Mouse (Mus musculus) midbrain, embryonic 11.5 days (tissue): ENCODE data around the gene Lysmd2. TPM values are rescaled to one million over a fixed set of nuclear protein-coding genes. Genes with fewer than 3 reads are reported as not detected.
"Not testable (repeated sequence)": the region's sequence is repeated elsewhere in the genome, so short reads cannot be mapped to it uniquely, and the experiment has no call there.

ENCODE experiments used
- ATAC-seq: fragments of 200-750 bp; cut with Nextera tagmentation; 2 replicates; pipeline ENCODE4 v1.8.0; 2017; ENCODE audit warnings: moderate TSS enrichment, moderate library complexity; ENCODE audit not compliant: low FRiP score
- DNase-seq: peaks from one replicate; pipeline ENCODE4 v3.0.0; 2015; ENCODE audit warnings: low spot score; ENCODE audit errors: missing footprints
- H3K27ac ChIP-seq: fragments of 300-500 bp; sonication (generic); 2 replicates; pipeline ENCODE4 v1.5.1; 2014; ENCODE audit warnings: low read depth, low read length
- H3K27me3 ChIP-seq: fragments of 300-500 bp; sonication (generic); 2 replicates; pipeline ENCODE4 v1.6.1; 2014; ENCODE audit warnings: mild to moderate bottlenecking, low read length, moderate library complexity, mixed read lengths; ENCODE audit not compliant: control insufficient read depth, insufficient read depth
- H3K36me3 ChIP-seq: fragments of 300-500 bp; sonication (generic); 2 replicates; pipeline ENCODE4 v1.6.1; 2014; ENCODE audit warnings: mild to moderate bottlenecking, low read length, moderate library complexity, mixed read lengths; ENCODE audit not compliant: control insufficient read depth, insufficient read depth
- H3K4me1 ChIP-seq: fragments of 300-500 bp; sonication (generic); 2 replicates; pipeline ENCODE4 v1.6.1; 2014; ENCODE audit warnings: low read length; ENCODE audit not compliant: control insufficient read depth, insufficient read depth
- H3K4me2 ChIP-seq: fragments of 300-500 bp; sonication (generic); 2 replicates; pipeline ENCODE4 v1.6.1; 2014; ENCODE audit warnings: mild to moderate bottlenecking, moderate library complexity
- H3K4me3 ChIP-seq: fragments of 300-500 bp; sonication (generic); 2 replicates; pipeline ENCODE4 v1.5.1; 2014; ENCODE audit warnings: low read depth, low read length
- H3K9ac ChIP-seq: fragments of 300-500 bp; sonication (generic); 2 replicates; pipeline ENCODE4 v1.6.1; 2014; ENCODE audit warnings: low read length
- H3K9me3 ChIP-seq: fragments of 300-500 bp; sonication (generic); 2 replicates; pipeline ENCODE4 v1.6.1; 2016; ENCODE audit warnings: low read length; ENCODE audit not compliant: control insufficient read depth
- WGBS: fragments of 180-500 bp; shearing (Covaris S2); extraction: QIAGEN DNeasy Blood & Tissue Kit; methylation state at CpG from one replicate; pipeline ENCODE4 v1.1.7; 2014; 5-methylcytosine and 5-hydroxymethylcytosine counted together
- polyA plus RNA-seq: library from polyadenylated mRNA; unstranded; fragments of >200 nt; fragmentation: Nextera tagmentation; extraction: Ambion mirVana; gene quantifications from 2 replicates; pipeline ENCODE4 v1.2.1, GENCODE M21; 2014

Gene Lysmd2
- polyA plus RNA-seq, 1 experiment from 2014 or later: 14.8 TPM

GRCm38 (mm10) chr9:75619761-75620160 lies 5.8 kb upstream of the Lysmd2 start:
- H3K36me3 ChIP-seq, H3K4me2 ChIP-seq, H3K27me3 ChIP-seq, ATAC-seq, H3K27ac ChIP-seq, H3K9me3 ChIP-seq, DNase-seq, H3K4me3 ChIP-seq, H3K9ac ChIP-seq, H3K4me1 ChIP-seq: not testable (repeated sequence)
- WGBS: 85% methylated on average over 2 of the region's 2 CpGs

- Histone ChIP-seq H3K27me3 (peaks cover 2% of the 10 kb centered on the region; the same call in 1 of the 2 replicates), H3K4me2 (no peak overlapping the region), H3K27ac (no peak overlapping the region), H3K4me1 (peaks cover 4% of the 10 kb centered on the region), H3K9me3 (no peaks in the 10 kb centered on the region), H3K9ac (no peak overlapping the region), H3K36me3 (no peaks in the 10 kb centered on the region), H3K4me3 (no peak overlapping the region)
- DNase-seq: no peak
- WGBS: 89% methylated on average over 3 of the region's 3 CpGs
- no peak for ATAC-seq
These were observed 4.1 kb upstream of the Lysmd2 start for GRCm38 (mm10) chr9:75621428-75621827.

DNA sequence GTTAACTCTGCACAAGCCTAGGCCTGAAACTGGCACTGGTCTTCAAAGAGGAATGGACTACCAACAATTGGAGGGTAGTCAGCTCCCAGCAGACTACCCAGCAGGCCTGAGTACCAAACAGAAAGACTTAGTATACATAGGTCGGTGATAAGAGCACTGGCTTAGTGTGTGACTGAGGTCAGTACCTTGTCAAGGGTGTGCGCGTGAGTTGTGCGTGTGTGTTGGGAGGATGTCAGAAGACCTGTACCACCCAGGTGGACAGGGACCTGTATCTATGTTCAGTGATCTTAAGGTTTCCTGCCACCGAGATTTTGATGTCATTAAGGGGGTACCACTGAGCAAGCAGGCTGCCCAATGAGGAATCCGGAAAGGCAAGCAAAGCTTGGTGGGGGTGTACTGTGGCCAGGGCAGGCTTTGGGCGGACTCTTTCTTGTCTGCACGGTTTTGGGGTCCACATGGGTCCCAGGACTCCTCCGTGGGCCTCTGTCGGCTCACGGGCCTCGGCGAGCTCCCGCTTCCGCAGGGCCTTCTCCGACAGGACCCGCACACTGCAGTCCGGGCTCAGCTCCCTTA lies 472 bp upstream of the Lysmd2 start:
- ATAC-seq: peak; percentile 47
- peaks cover 5% of the 10 kb centered on the region for H3K4me1 ChIP-seq
- no peaks in the 10 kb centered on the region for H3K9me3 ChIP-seq
- peak overlapping the region; percentile 72 for H3K4me3 ChIP-seq
- peaks cover 2% of the 10 kb centered on the region; the same call in 1 of the 2 replicates for H3K27me3 ChIP-seq
- H3K27ac ChIP-seq: peak overlapping the region; percentile 57
- no peaks in the 10 kb centered on the region for H3K36me3 ChIP-seq
- H3K9ac ChIP-seq: peak overlapping the region; percentile 89
- peak; percentile 95 for DNase-seq
- 16% methylated on average over 18 of the region's 18 CpGs for WGBS
- H3K4me2 ChIP-seq: peak overlapping the region; percentile 92

DNA sequence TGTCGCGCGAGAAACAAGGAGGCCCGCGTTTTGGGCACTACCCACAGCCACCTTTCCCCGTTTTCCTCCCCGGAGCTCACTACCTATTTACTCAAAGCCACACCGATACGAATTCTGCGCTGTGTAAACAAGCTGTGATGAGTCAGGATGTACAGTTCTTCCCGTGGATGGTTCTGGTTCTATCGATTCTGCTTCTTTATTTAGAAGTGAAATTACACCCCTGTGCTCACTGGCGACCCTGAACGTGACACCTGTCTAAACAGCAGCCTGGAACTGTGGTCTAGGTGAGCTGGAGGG lies 715 bp downstream of the Lysmd2 start:
- H3K9me3 ChIP-seq: no peaks in the 10 kb centered on the region
- peaks cover 2% of the 10 kb centered on the region; the same call in 1 of the 2 replicates for H3K27me3 ChIP-seq
- peaks cover 5% of the 10 kb centered on the region for H3K4me1 ChIP-seq
- peak overlapping the region; percentile 72 for H3K4me3 ChIP-seq
- 1% methylated on average over 14 of the region's 14 CpGs for WGBS
- peak overlapping the region; percentile 92 for H3K4me2 ChIP-seq
- H3K27ac ChIP-seq: peak overlapping the region; percentile 57; the same call in 1 of the 2 replicates
- peak overlapping the region; percentile 89 for H3K9ac ChIP-seq
- DNase-seq (no peak), ATAC-seq (no peak)
- no peaks in the 10 kb centered on the region for H3K36me3 ChIP-seq

DNA sequence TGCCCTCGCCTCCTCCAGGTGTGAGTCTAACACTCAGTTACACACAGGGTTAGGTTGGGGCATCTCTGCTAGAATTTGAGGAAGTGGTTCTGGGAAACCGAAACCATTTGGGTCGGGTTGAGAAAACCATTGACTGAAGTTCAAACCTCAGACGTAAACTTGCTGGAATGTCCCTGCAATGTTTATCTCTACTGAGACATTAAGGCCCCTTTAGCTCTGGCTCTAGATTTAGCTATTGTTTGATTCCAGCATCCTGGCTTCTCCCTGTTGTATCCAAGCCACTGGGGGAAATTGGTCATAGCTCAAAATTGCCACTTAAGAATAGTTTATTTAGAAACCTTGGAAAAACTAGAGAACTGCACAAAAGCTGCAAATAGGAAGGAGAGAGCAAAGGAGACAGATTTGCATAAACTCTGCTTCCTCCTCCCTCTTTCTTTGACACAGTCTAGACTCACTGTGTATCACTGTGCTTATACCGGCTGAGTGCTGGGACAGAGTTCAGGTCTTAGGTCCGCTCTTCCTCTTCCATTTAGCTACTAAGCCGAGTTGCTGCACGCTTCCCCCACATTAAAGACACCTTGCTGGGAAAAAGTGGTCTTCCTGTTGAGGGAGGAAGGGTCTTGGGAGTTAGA lies 5.4 kb downstream of the Lysmd2 start:
- peaks cover 2% of the 10 kb centered on the region; the same call in 1 of the 2 replicates for H3K4me1 ChIP-seq
- no peaks in the 10 kb centered on the region for H3K27me3 ChIP-seq
- no peak overlapping the region for H3K9ac ChIP-seq
- WGBS: 91% methylated on average over 8 of the region's 8 CpGs
- H3K4me3 ChIP-seq: no peak overlapping the region
- H3K9me3 ChIP-seq: no peaks in the 10 kb centered on the region
- ATAC-seq (no peak), DNase-seq (no peak)
- no peaks in the 10 kb centered on the region for H3K36me3 ChIP-seq
- H3K27ac ChIP-seq: no peak overlapping the region
- no peak overlapping the region for H3K4me2 ChIP-seq

DNA sequence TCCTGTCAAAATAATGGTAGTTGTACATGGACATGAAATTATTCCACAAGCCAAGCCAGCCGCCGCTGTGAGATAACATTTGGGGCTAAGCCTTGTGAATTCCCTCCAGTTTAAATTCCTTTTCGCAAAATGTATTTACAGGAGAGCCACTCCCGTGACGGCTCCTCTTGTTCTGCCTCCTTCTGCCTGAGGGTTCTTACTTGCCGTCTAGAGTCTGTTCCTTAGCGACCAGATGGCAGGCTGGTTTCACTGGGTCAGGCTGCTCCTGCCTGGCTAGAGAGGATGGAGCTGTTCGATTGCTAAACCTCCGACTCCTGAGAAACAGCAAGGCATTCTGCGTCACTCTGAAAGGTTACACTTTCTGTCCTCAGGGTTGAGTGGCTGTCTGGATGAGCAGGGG lies 6.6 kb downstream of the Lysmd2 start:
- no peak overlapping the region for H3K9ac ChIP-seq
- no peak overlapping the region for H3K4me2 ChIP-seq
- no peaks in the 10 kb centered on the region for H3K4me1 ChIP-seq
- ATAC-seq (no peak), DNase-seq (no peak)
- no peak overlapping the region for H3K4me3 ChIP-seq
- no peaks in the 10 kb centered on the region for H3K9me3 ChIP-seq
- H3K27ac ChIP-seq: no peak overlapping the region
- no peaks in the 10 kb centered on the region for H3K27me3 ChIP-seq
- 63% methylated on average over 10 of the region's 10 CpGs for WGBS
- no peaks in the 10 kb centered on the region for H3K36me3 ChIP-seq

GRCm38 (mm10) chr9:75632902-75633301 lies 7.4 kb downstream of the Lysmd2 start:
- Histone ChIP-seq H3K4me2 (no peak overlapping the region), H3K9ac (no peak overlapping the region), H3K4me1 (no peaks in the 10 kb centered on the region), H3K4me3 (no peak overlapping the region), H3K36me3 (no peaks in the 10 kb centered on the region), H3K27ac (no peak overlapping the region), H3K9me3 (no peaks in the 10 kb centered on the region), H3K27me3 (no peaks in the 10 kb centered on the region)
- 26% methylated on average over 1 of the region's 1 CpGs for WGBS
- peak; percentile 65; the same call in 1 of the 2 replicates for ATAC-seq
- peak; percentile 89 for DNase-seq

DNA sequence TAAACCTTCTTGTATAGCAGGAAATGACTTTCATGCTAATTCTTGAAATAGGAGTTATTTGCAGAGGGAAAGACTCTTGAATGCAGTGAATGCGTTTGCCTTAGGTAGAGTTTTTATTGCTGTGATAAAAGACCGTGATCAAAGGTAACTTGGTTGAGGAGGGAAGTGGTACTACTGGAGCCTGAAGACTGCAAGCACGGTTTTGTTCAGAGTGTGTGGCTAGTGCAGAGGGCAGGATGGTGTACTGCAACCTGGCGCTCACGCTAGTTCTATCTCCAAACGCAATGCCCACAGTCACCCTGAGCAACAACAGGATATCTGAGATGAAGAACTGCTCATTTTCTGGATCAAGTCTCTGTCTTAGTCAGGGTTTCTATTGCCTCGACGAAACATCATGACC lies 8.1 kb downstream of the Lysmd2 start:
- no peaks in the 10 kb centered on the region for H3K27me3 ChIP-seq
- no peaks in the 10 kb centered on the region for H3K36me3 ChIP-seq
- no peaks in the 10 kb centered on the region for H3K9me3 ChIP-seq
- H3K27ac ChIP-seq: no peak overlapping the region
- no peak overlapping the region for H3K9ac ChIP-seq
- H3K4me1 ChIP-seq: no peaks in the 10 kb centered on the region
- H3K4me2 ChIP-seq: no peak overlapping the region
- 92% methylated on average over 8 of the region's 8 CpGs for WGBS
- DNase-seq (no peak), ATAC-seq (no peak)
- H3K4me3 ChIP-seq: no peak overlapping the region

DNA sequence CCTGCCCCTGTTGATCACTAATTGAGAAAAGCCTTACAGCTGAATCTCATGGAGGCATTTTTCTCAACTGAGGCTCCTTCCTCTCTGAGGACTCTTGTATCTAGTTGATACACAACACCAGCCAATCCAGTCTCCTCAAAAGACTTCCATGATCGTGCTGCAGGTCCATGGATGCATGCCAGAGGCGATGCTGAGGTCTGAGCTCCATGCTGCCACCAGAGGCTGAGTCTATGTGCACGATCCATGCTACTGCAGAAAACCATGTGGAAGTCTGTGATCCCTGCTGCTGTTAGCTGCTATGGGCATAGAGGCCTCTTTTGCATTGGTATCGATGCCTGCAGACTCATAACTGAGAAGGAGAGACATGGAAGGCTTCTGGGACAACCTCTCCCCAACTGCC lies 8.7 kb downstream of the Lysmd2 start:
- WGBS: 90% methylated on average over 4 of the region's 4 CpGs
- no peaks in the 10 kb centered on the region for H3K36me3 ChIP-seq
- no peak overlapping the region for H3K4me2 ChIP-seq
- no peaks in the 10 kb centered on the region for H3K27me3 ChIP-seq
- H3K4me3 ChIP-seq: no peak overlapping the region
- H3K9me3 ChIP-seq: no peaks in the 10 kb centered on the region
- DNase-seq (no peak), ATAC-seq (no peak)
- no peak overlapping the region for H3K27ac ChIP-seq
- H3K9ac ChIP-seq: no peak overlapping the region
- H3K4me1 ChIP-seq: no peaks in the 10 kb centered on the region
